Mouse (Mus musculus): ENCODE data around the gene Kcnk4.

GRCm38 (mm10) chr19:6913991-6914390 lies 20.3 kb downstream of the Kcnk4 start:
- TF ChIP-seq POLR2A (IDR thresholded peaks at IDR 0.05; ENCODE audit: extremely low read depth, insufficient read depth, low read length) (no peak), CTCF (IDR thresholded peaks at IDR 0.05; ENCODE audit: low read depth, low read length) (no peak)
